Mouse (Mus musculus) embryonic stem cell, embryonic (primary cell): ENCODE data around the gene 1700030J22Rik.

ENCODE experiments used
- CTCF ChIA-PET, 4 experiments: fragments of 300-600 bp in 2 of 4; fragments of 350-600 bp in 2 of 4; sonication (Branson Sonifier 250); formaldehyde crosslinking; loops; one replicate each; lab custom pipeline; 2022; ENCODE audit warnings: inconsistent platforms in 2 of 4; lab: Charles Lee
- POLR2A ChIA-PET, 4 experiments: fragments of 300-600 bp in 2 of 4; fragments of 350-600 bp in 2 of 4; sonication (Branson Sonifier 250); formaldehyde crosslinking; loops; one replicate each; lab custom pipeline; 2022; ENCODE audit warnings: antibody characterized with exemption in 4 of 4, inconsistent platforms in 1 of 4; lab: Charles Lee

The 1700030J22Rik gene

DNA sequence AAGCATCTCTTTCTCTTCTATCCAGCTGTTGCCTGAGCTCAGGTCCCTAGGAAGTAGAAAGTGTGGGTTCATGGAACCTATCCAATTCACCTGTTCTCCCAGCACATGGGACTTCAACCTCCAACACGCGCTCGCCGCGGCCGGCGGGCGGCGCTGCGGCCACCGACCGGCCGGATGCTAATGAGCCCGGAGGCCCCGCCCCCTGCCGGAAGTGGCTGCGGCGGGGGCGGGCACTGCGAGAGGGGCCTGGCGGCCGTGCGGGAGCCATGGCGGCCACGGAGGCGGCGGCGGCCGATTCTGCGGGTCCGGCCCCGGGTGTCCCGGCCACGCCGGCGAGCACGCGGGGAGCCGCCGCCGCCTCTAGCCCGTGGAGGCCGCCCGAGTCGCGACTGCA is 35.6 kb downstream of the 1700030J22Rik start, which contains the start of gene Atmin:
Gene Atmin (plus strand): TSS at position 233 of the 394 bp plus-strand sequence.
- CTCF ChIA-PET = interaction anchor here in 3 of 4 experiments (0.7 to 3.1 kb wide), 8 partner anchors 9 to 35 kb away, joined by 3 to 15 read pairs (median 4); partner anchors contain the start of genes 1700030J22Rik (in 2 of the 3), Cmc2 (in 2 of the 3) and Cenpn (in 1 of the 3)
- POLR2A ChIA-PET = interaction anchor here in 3 of 4 experiments (0.7 to 5.7 kb wide), 14 partner anchors 9 to 269 kb away, joined by 3 to 32 read pairs (median 10); partner anchors contain the start of genes 1700030J22Rik (in 3 of the 3), Gcsh (in 2 of the 3), Cenpn (in 1 of the 3) and Cmc2 (in 1 of the 3)

DNA sequence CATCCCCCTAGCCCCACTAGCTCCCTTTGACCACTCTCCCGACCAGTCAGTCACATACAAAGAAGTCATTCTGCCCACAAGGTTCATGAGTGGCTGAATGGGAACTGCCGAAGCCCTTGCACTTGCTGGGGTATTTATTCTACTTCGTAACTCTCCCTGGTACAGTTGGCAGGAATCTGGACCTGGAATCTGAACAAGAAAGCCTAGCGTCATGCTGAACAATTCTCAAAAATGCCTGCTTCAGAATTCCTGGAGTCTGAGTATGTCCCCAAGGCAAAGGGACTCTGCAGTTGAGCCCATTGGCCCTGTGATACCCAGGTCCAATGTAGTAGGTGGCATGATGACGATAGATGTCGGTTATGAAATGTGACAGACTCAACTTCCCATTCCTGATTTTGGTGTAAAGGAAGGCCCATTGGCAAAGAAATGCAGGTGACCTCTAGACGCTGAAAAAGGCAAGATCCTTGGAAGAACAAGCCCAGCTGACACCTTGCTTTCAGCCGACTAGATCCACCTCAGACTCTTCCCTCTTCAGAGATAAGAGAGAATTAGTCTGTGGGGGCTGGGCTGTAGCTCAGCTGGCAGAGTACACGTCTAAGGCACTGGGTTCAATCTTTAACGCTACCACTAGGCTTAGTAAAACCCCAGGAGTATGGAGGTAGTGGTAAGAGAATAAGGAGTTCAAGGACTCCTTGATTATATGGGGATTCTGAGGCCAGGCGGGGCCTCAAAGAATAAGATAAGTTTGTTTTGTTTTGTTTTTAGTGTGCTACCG is 36.3 kb downstream of the 1700030J22Rik start:
- ChIA-PET CTCF (interaction anchor here in 3 of 4 experiments (0.7 to 1.7 kb wide), 4 partner anchors 8 to 36 kb away, joined by 3 to 7 read pairs (median 4); partner anchors contain the start of gene 1700030J22Rik (in 2 of the 3)), POLR2A (interaction anchor here in 3 of 4 experiments (0.7 to 5.7 kb wide), 6 partner anchors 21 to 268 kb away, joined by 3 to 32 read pairs (median 6); partner anchors contain the start of genes Cenpn (in 2 of the 3), 1700030J22Rik (in 1 of the 3), Cmc2 (in 1 of the 3) and Gcsh (in 1 of the 3))

GRCm38 (mm10) chr8:116935506-116935905 is 43.3 kb downstream of the 1700030J22Rik start:
- POLR2A ChIA-PET = interaction anchor here in 3 of 4 experiments (0.6 to 5.2 kb wide), 16 partner anchors 9 to 387 kb away, joined by 3 to 31 read pairs (median 4); partner anchors contain the start of genes Cenpn (in 2 of the 3), Cmc2 (in 2 of the 3), Gcsh (in 2 of the 3) and Atmin (in 1 of the 3)
- CTCF ChIA-PET = interaction anchor here in 2 of 4 experiments (1.3 to 1.6 kb wide), 2 partner anchors 43 to 69 kb away, joined by 3 to 6 read pairs; partner anchors contain the start of gene 1700030J22Rik (in 1 of the 2)

DNA sequence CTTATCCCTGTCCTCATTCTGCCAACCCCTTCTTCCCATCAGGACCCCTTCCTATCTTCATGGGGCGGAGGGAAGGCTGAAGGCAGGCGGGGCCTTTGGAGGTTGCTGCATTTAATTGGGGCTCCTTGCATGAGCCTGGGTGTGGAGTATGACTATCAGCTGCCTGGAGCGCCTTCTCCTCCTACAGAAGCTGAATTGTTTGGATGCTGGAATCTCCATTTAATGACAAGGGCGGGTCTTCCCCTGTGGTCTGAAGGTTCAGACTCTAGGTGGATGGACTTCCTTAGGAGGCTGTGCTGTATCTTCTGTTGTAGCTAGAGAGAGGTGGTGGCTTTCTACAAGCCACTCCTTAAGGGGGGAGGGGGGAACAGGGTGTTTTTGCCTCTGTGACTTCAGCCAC is 43.8 kb downstream of the 1700030J22Rik start:
- POLR2A ChIA-PET = interaction anchor here (0.6 to 5.2 kb wide), 19 partner anchors 9 to 616 kb away, joined by 3 to 31 read pairs (median 4); partner anchors contain the start of genes Cenpn (in 3 of the 4), Cmc2 (in 3 of the 4), 1700030J22Rik (in 1 of the 4) and Atmin (in 1 of the 4)
- CTCF ChIA-PET = interaction anchor here in 2 of 4 experiments (1.3 to 1.6 kb wide), 2 partner anchors 44 to 69 kb away, joined by 3 to 6 read pairs; partner anchors contain the start of gene 1700030J22Rik (in 1 of the 2)

DNA sequence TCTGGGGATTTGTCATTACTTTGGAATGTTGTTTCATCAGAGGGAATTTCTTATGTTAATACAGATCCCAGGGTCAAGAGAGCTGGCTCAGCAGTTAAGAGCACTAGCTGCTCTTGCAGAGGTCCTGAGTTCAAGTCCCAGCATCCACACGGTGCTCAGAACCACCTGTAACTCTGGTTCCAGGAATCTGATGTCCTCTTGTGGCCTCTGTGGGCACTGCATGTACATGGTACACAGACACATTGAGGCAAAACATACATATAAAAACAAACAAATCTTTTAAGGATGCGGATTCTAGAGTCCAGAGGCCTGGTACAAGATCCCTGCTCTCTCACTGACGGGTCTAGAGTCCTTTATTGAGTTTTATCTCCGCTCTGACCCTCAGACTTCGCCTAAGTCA is 50.2 kb downstream of the 1700030J22Rik start:
- CTCF ChIA-PET = interaction anchor here in 3 of 4 experiments (0.5 to 1.5 kb wide), 8 partner anchors 8 to 1931 kb away, joined by 3 to 10 read pairs (median 3); partner anchors contain the start of genes 1700030J22Rik (in 1 of the 3) and Atmin (in 1 of the 3)
- POLR2A ChIA-PET = interaction anchor here in 2 of 4 experiments (0.9 to 1.7 kb wide), 4 partner anchors 12 to 64 kb away, joined by 3 to 4 read pairs (median 4); partner anchors contain the start of genes 1700030J22Rik (in 2 of the 2) and Gcsh (in 1 of the 2)

- ChIA-PET POLR2A (interaction anchor here in 2 of 4 experiments (0.9 to 1.7 kb wide), 7 partner anchors 11 to 204 kb away, joined by 3 to 5 read pairs (median 3); partner anchors contain the start of genes 1700030J22Rik (in 2 of the 2) and Gcsh (in 1 of the 2)), CTCF (interaction anchor here in 3 of 4 experiments (0.6 to 1.5 kb wide), 11 partner anchors 9 to 1924 kb away, joined by 3 to 6 read pairs (median 3); partner anchors contain the start of genes 1700030J22Rik (in 1 of the 3) and Atmin (in 1 of the 3))
These were observed 50.9 kb downstream of the 1700030J22Rik start for GRCm38 (mm10) chr8:116927880-116928279.

DNA sequence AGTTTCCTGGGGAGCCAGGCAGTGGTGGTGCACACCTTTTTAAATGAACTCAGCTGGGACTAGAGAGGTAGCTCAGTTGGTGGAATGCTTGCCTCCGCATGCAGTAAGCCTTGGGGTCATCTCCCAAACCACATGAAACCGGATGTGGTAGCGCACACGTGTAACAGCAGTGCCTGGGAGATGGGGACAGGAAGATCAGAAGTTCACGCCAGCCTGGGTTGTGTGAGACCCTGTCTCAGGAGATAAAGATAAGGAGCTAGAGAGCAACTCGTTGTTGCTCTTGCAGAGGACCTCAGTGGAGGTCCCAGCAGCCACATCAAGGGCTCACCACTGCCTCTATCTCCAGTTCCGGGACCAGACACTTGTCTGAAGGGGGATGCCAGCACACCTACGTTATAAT is 55.2 kb downstream of the 1700030J22Rik start:
- CTCF ChIA-PET = interaction anchor here in 2 of 4 experiments (0.6 kb wide), 2 partner anchors 93 to 562 kb away, joined by 4 to 5 read pairs; no protein-coding TSS in a partner anchor
- POLR2A ChIA-PET = interaction anchor here (0.6 to 3.7 kb wide), 9 partner anchors 11 to 406 kb away, joined by 3 to 32 read pairs (median 5); partner anchors contain the start of genes 1700030J22Rik (in 1 of the 4) and Atmin (in 1 of the 4)

GRCm38 (mm10) chr8:116922060-116922757 is 56.5 kb downstream of the 1700030J22Rik start:
- CTCF ChIA-PET = interaction anchor here in 2 of 4 experiments (0.6 to 2.7 kb wide), 5 partner anchors 22 to 137 kb away, joined by 3 to 12 read pairs (median 6); partner anchors contain the start of genes 1700030J22Rik (in 1 of the 2) and Atmin (in 1 of the 2)

DNA sequence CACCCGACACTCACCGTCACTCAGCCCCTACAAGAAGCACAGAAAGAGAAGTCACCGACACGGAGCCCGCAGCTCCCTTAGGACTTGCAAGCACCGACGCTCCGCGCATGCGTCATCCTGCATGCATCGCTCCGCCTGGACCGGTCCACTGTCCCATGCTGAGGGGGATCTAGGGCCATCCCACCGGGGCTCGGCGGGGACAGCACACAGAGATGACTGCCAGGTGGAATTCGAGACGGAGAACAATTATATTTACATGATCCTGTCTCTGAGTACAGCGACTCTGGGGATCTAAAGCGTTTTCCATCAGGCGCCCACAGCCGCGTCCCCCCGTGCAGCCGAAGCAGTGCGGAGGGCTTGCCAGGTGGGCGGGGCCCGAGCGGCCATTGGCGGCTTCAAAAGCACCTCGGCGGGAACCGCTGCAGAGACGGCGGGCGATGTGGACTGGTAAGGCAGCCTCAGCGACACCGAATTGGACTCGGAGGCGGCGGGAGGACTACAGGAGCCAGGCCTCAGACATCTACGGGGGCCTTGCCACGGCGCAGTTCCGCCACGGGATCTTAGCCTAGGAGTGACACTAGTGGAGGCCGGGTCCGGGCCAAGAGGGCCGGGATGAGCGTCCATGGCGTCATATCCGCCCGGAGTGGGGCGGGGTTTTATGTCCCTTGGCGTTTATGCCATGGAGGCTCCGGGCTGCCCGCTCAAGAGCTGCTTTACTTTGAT is 57.3 kb downstream of the 1700030J22Rik start, which contains the start of the genes Cmc2 and Cenpn:
Gene Cmc2 (minus strand): TSS at position 119 of the 723 bp plus-strand sequence.
Gene Cenpn (plus strand): TSS at position 394 of the 723 bp plus-strand sequence.
- ChIA-PET POLR2A (interaction anchor here (0.6 to 3.7 kb wide), 55 partner anchors 9 to 411 kb away, joined by 3 to 32 read pairs (median 4); partner anchors contain the start of genes 1700030J22Rik (in 3 of the 4), Gcsh (in 3 of the 4) and Atmin (in 1 of the 4)), CTCF (interaction anchor here in 3 of 4 experiments (0.5 to 2.7 kb wide), 8 partner anchors 22 to 147 kb away, joined by 3 to 12 read pairs (median 3); partner anchors contain the start of genes Atmin (in 2 of the 3) and 1700030J22Rik (in 1 of the 3))

More at GRCm38 (mm10) chr8:116922060-116922757, 56.5 kb downstream of the 1700030J22Rik start:
- POLR2A ChIA-PET = interaction anchor here in 3 of 4 experiments (0.5 to 3.7 kb wide), 30 partner anchors 8 to 412 kb away, joined by 3 to 32 read pairs (median 4); partner anchors contain the start of genes Gcsh (in 3 of the 3), 1700030J22Rik (in 1 of the 3) and Atmin (in 1 of the 3)

DNA sequence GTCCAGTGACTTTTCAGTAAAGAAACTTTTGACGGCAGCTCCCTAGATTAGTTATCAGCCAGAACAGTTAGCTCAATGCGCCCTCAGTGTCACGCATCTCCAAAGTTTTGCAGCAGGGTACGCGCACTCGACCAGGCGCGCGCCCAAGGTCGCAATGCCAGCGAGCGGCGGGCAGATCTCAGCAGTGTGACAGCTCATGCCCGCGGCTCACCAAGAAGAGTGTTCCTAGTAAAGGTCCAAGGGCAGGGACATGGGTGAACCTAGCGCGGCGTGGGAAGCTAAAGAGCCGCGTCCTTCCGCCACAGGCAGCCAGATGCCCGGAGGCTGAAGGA is 57.8 kb downstream of the 1700030J22Rik start:
- POLR2A ChIA-PET = interaction anchor here (0.6 to 3.7 kb wide), 44 partner anchors 9 to 333 kb away, joined by 3 to 32 read pairs (median 5); partner anchors contain the start of genes 1700030J22Rik (in 3 of the 4), Gcsh (in 3 of the 4) and Atmin (in 1 of the 4)

More for the DNA sequence above, 57.8 kb downstream of the 1700030J22Rik start:
- CTCF ChIA-PET = interaction anchor here in 3 of 4 experiments (0.5 to 2.7 kb wide), 6 partner anchors 23 to 678 kb away, joined by 3 to 9 read pairs (median 3); partner anchors contain the start of genes Atmin (in 2 of the 3) and 1700030J22Rik (in 1 of the 3)
